Mouse (Mus musculus): ENCODE measurements around the gene Mrnip. TPM values are rescaled to one million over a fixed set of nuclear protein-coding genes. Genes with fewer than 3 reads are reported as not detected.
"Not testable (repeated sequence)": the region's sequence is repeated elsewhere in the genome, so short reads cannot be mapped to it uniquely, and the experiment has no call there.

Mrnip gene
- 12.8 and 13.0 TPM in 2 replicates for polyA plus RNA-seq (2015; fragmentation: Nextera tagmentation; extraction: Ambion mirVana)

GRCm38 (mm10) chr11:50174111-50174729 is at the start of gene Mrnip:
TSS of gene Mrnip (plus strand) at chr11:50174444.
- H3K27me3 ChIP-seq (replicated peaks); H3K9me3 ChIP-seq; ATAC-seq (ENCODE audit: extremely low read depth, insufficient number of reproducible peaks, low FRiP score, low TSS enrichment): not testable (repeated sequence)
- whole genome bisulfite sequencing = 4% methylated on average over 19 of the region's 19 CpGs
- Histone ChIP-seq H3K36me3 (peaks cover 37% of the 10 kb centered on the region), H3K4me3 (peak within 1 kb of the TSS; percentile 81), H3K4me1 (peaks cover 26% of the 10 kb centered on the region), H3K27ac (replicated peaks) (peak within 1 kb of the TSS; percentile 59), H3K9ac (peak within 1 kb of the TSS; percentile 91), H3K4me2 (peak within 1 kb of the TSS; percentile 95)

- Histone ChIP-seq H3K27me3 (replicated peaks) (no peaks in the 10 kb centered on the region), H3K4me1 (peaks cover 22% of the 10 kb centered on the region), H3K4me3 (peak overlapping the region; percentile 28; the same call in 1 of the 2 replicates), H3K9ac (peak overlapping the region; percentile 62), H3K27ac (replicated peaks) (no peak overlapping the region), H3K4me2 (peak overlapping the region; percentile 63), H3K9me3 (no peaks in the 10 kb centered on the region), H3K36me3 (no peaks in the 10 kb centered on the region)
- WGBS = 6% methylated on average over 10 of the region's 10 CpGs
- ATAC-seq (ENCODE audit: extremely low read depth, insufficient number of reproducible peaks, low FRiP score, low TSS enrichment) = no peak
Measured at GRCm38 (mm10) chr11:50127781-50128180, 46.5 kb upstream of the Mrnip start.

GRCm38 (mm10) chr11:50130811-50131766 is 43.2 kb upstream of the Mrnip start, which contains the start of gene Tbc1d9b:
TSS of gene Tbc1d9b (plus strand) at chr11:50131396.
- peak; percentile 86 for ATAC-seq (ENCODE audit: extremely low read depth, insufficient number of reproducible peaks, low FRiP score, low TSS enrichment)
- H3K36me3 ChIP-seq = peaks cover 6% of the 10 kb centered on the region
- WGBS = under 1% methylated on average over 77 of the region's 77 CpGs
- H3K27ac ChIP-seq (replicated peaks) = peak within 1 kb of the TSS; percentile 92
- peak within 1 kb of the TSS; percentile 99 for H3K9ac ChIP-seq
- H3K4me1 ChIP-seq = peaks cover 33% of the 10 kb centered on the region
- no peaks in the 10 kb centered on the region for H3K9me3 ChIP-seq
- peak within 1 kb of the TSS; percentile 93 for H3K4me2 ChIP-seq
- peak within 1 kb of the TSS; percentile 90 for H3K4me3 ChIP-seq
- H3K27me3 ChIP-seq (replicated peaks) = no peaks in the 10 kb centered on the region

GRCm38 (mm10) chr11:50131801-50132201 is 42.4 kb upstream of the Mrnip start:
- Histone ChIP-seq H3K4me1 (peaks cover 33% of the 10 kb centered on the region), H3K27ac (replicated peaks) (peak overlapping the region; percentile 92), H3K4me3 (peak overlapping the region; percentile 90), H3K9me3 (no peaks in the 10 kb centered on the region), H3K27me3 (replicated peaks) (no peaks in the 10 kb centered on the region), H3K4me2 (peak overlapping the region; percentile 93), H3K9ac (peak overlapping the region; percentile 99), H3K36me3 (peaks cover 13% of the 10 kb centered on the region)
- no peak for ATAC-seq (ENCODE audit: extremely low read depth, insufficient number of reproducible peaks, low FRiP score, low TSS enrichment)
- WGBS = 10% methylated on average over 10 of the region's 10 CpGs

- Histone ChIP-seq H3K4me1 (peaks cover 33% of the 10 kb centered on the region), H3K4me2 (peak overlapping the region; percentile 93), H3K27ac (replicated peaks) (no peak overlapping the region), H3K27me3 (replicated peaks) (no peaks in the 10 kb centered on the region), H3K9ac (peak overlapping the region; percentile 99), H3K4me3 (peak overlapping the region; percentile 90), H3K36me3 (peaks cover 18% of the 10 kb centered on the region), H3K9me3 (no peaks in the 10 kb centered on the region)
- WGBS = 84% methylated on average over 6 of the region's 6 CpGs
- ATAC-seq (ENCODE audit: extremely low read depth, insufficient number of reproducible peaks, low FRiP score, low TSS enrichment) = no peak
Measured at GRCm38 (mm10) chr11:50132265-50132664, 42.0 kb upstream of the Mrnip start.

GRCm38 (mm10) chr11:50134136-50134859 is 39.9 kb upstream of the Mrnip start:
- 0 out of 2 replicates have a peak overlapping the region, but pooled peaks have one; percentile 42 for H3K27ac ChIP-seq (replicated peaks)
- H3K9ac ChIP-seq = peak overlapping the region; percentile 54; the same call in 1 of the 2 replicates
- whole genome bisulfite sequencing = 60% methylated on average over 10 of the region's 10 CpGs

GRCm38 (mm10) chr11:50138206-50138822 is 35.9 kb upstream of the Mrnip start:
- H3K27ac ChIP-seq (replicated peaks) = no peak overlapping the region
- no peaks in the 10 kb centered on the region for H3K9me3 ChIP-seq
- H3K9ac ChIP-seq = no peak overlapping the region
- H3K4me1 ChIP-seq = peaks cover 11% of the 10 kb centered on the region; the same call in 1 of the 2 replicates
- peaks cover 79% of the 10 kb centered on the region for H3K36me3 ChIP-seq
- no peaks in the 10 kb centered on the region for H3K27me3 ChIP-seq (replicated peaks)
- H3K4me3 ChIP-seq = no peak overlapping the region
- H3K4me2 ChIP-seq = no peak overlapping the region
- 53% methylated on average over 10 of the region's 10 CpGs for WGBS
- no peak for ATAC-seq (ENCODE audit: extremely low read depth, insufficient number of reproducible peaks, low FRiP score, low TSS enrichment)

More at GRCm38 (mm10) chr11:50134136-50134859, 39.9 kb upstream of the Mrnip start:
- H3K4me3 ChIP-seq = no peak overlapping the region
- no peak for ATAC-seq (ENCODE audit: extremely low read depth, insufficient number of reproducible peaks, low FRiP score, low TSS enrichment)
- no peaks in the 10 kb centered on the region for H3K9me3 ChIP-seq
- H3K4me2 ChIP-seq = no peak overlapping the region
- H3K27me3 ChIP-seq (replicated peaks) = no peaks in the 10 kb centered on the region
- H3K4me1 ChIP-seq = peaks cover 28% of the 10 kb centered on the region
- peaks cover 38% of the 10 kb centered on the region for H3K36me3 ChIP-seq

GRCm38 (mm10) chr11:50139571-50139970 is 34.7 kb upstream of the Mrnip start:
- peaks cover 89% of the 10 kb centered on the region for H3K36me3 ChIP-seq
- H3K4me2 ChIP-seq = no peak overlapping the region
- no peaks in the 10 kb centered on the region for H3K27me3 ChIP-seq (replicated peaks)
- WGBS = 84% methylated on average over 7 of the region's 7 CpGs
- H3K4me1 ChIP-seq = 0 out of 2 replicates have a peak, but pooled peaks cover under 1% of the 10 kb centered on the region
- ATAC-seq (ENCODE audit: extremely low read depth, insufficient number of reproducible peaks, low FRiP score, low TSS enrichment) = no peak
- no peaks in the 10 kb centered on the region for H3K9me3 ChIP-seq
- H3K27ac ChIP-seq (replicated peaks) = no peak overlapping the region
- no peak overlapping the region for H3K9ac ChIP-seq
- H3K4me3 ChIP-seq = no peak overlapping the region

GRCm38 (mm10) chr11:50145529-50145928 is 28.7 kb upstream of the Mrnip start:
- Histone ChIP-seq H3K36me3 (peaks cover 90% of the 10 kb centered on the region), H3K4me2 (no peak overlapping the region)
- no peak for ATAC-seq (ENCODE audit: extremely low read depth, insufficient number of reproducible peaks, low FRiP score, low TSS enrichment)

GRCm38 (mm10) chr11:50146121-50146520 is 28.1 kb upstream of the Mrnip start:
- Histone ChIP-seq H3K27ac (replicated peaks) (no peak overlapping the region), H3K36me3 (peaks cover 90% of the 10 kb centered on the region), H3K9ac (no peak overlapping the region), H3K4me3 (no peak overlapping the region), H3K9me3 (no peaks in the 10 kb centered on the region), H3K27me3 (replicated peaks) (no peaks in the 10 kb centered on the region), H3K4me1 (peaks cover 14% of the 10 kb centered on the region), H3K4me2 (no peak overlapping the region)
- ATAC-seq (ENCODE audit: extremely low read depth, insufficient number of reproducible peaks, low FRiP score, low TSS enrichment) = no peak
- 92% methylated on average over 13 of the region's 13 CpGs for WGBS

More at GRCm38 (mm10) chr11:50145529-50145928, 28.7 kb upstream of the Mrnip start:
- peaks cover 14% of the 10 kb centered on the region for H3K4me1 ChIP-seq
- H3K27ac ChIP-seq (replicated peaks) = no peak overlapping the region
- WGBS = 72% methylated on average over 3 of the region's 3 CpGs
- no peak overlapping the region for H3K4me3 ChIP-seq
- no peaks in the 10 kb centered on the region for H3K9me3 ChIP-seq
- no peak overlapping the region for H3K9ac ChIP-seq
- no peaks in the 10 kb centered on the region for H3K27me3 ChIP-seq (replicated peaks)
